Mouse (Mus musculus) heart, adult 2 months (tissue): ENCODE measurements around the gene Tmem145. TPM values are rescaled to one million over a fixed set of nuclear protein-coding genes. Genes with fewer than 3 reads are reported as not detected.
A peak's percentile ranks its signal among the peaks of the same experiment; 100 is the strongest.

Source experiments
- DNase-seq, 2 experiments: peaks; one replicate each; pipeline ENCODE4 v3.0.0; 2021
- H3K27ac ChIP-seq: fragments of 200-600 bp; 2 replicates; pipeline ENCODE4 v1.8.1; 2022
- H3K27me3 ChIP-seq: fragments of 200-500 bp; 2 replicates; pipeline ENCODE4 v1.6.1; 2012; ENCODE audit warnings: mild to moderate bottlenecking, low read length, inconsistent platforms, mixed read lengths; ENCODE audit not compliant: control insufficient read depth, insufficient read depth
- H3K36me3 ChIP-seq: fragments of 200-500 bp; 2 replicates; pipeline ENCODE4 v1.6.1; 2012; ENCODE audit warnings: low read length, inconsistent platforms; ENCODE audit not compliant: control insufficient read depth, insufficient read depth
- H3K4me1 ChIP-seq: fragments of 200-500 bp; 2 replicates; pipeline ENCODE4 v1.6.1; 2011; ENCODE audit warnings: low read length; ENCODE audit not compliant: control insufficient read depth, insufficient read depth
- H3K4me3 ChIP-seq: fragments of 200-600 bp; 2 replicates; pipeline ENCODE4 v1.8.1; 2022
- H3K79me2 ChIP-seq: fragments of 200-500 bp; replicated peaks from 2 replicates; pipeline ENCODE4 v1.6.1; 2012; ENCODE audit warnings: mild to moderate bottlenecking, inconsistent platforms, low read length, moderate library complexity, mixed read lengths; ENCODE audit not compliant: control insufficient read depth, insufficient read depth
- H3K9ac ChIP-seq: fragments of 200-500 bp; 2 replicates; pipeline ENCODE4 v1.6.1; 2012; ENCODE audit warnings: low read depth, mild to moderate bottlenecking, control low read depth, inconsistent platforms, low read length, mixed read lengths
- CTCF ChIP-seq: fragments of 200-600 bp; IDR thresholded peaks from 2 replicates; pipeline ENCODE4 v1.8.1; 2022; ENCODE audit warnings: antibody characterized with exemption, mild to moderate bottlenecking, moderate library complexity
- EP300 ChIP-seq: fragments of 200-500 bp; IDR thresholded peaks from 2 replicates; pipeline ENCODE4 v1.6.1; 2011; ENCODE audit warnings: low read depth, low read length, control low read depth; ENCODE audit not compliant: insufficient read depth
- POLR2A ChIP-seq: fragments of 200-500 bp; IDR thresholded peaks from 2 replicates; pipeline ENCODE4 v1.6.1; 2011; ENCODE audit warnings: mild to moderate bottlenecking, low read depth, low read length, control low read depth; ENCODE audit not compliant: insufficient read depth
- WGBS: fragments of 180-500 bp; shearing (Covaris S2); methylation state at CpG from one replicate; pipeline ENCODE4 v1.1.7; 2018; 5-methylcytosine and 5-hydroxymethylcytosine counted together
- intact Hi-C: fragments of 180-260 bp; cut with DNase I; formaldehyde crosslinking; loops from one replicate; pipeline ENCODE4 v1.15.1; 2025
- polyA plus RNA-seq: library from polyadenylated mRNA; depleted of rRNA; stranded (reverse); fragments of >200 nt; gene quantifications from 2 replicates; pipeline ENCODE4 v1.2.3, GENCODE M21; 2012
- total RNA-seq, 2 experiments: library from RNA; stranded (reverse); gene quantifications; 2 replicates each; pipeline ENCODE4 v1.2.3; 2021

The Tmem145 gene
- total and polyA plus RNA-seq, 3 experiments: 0.06 TPM; not detected in 2

GRCm38 (mm10) chr7:25288721-25289120, 17.2 kb upstream of the Tmem145 start:
- H3K27me3 ChIP-seq: no peaks in the 10 kb centered on the region
- DNase-seq: no peak
- H3K9ac ChIP-seq: no peak overlapping the region
- 77% methylated on average over 3 of the region's 3 CpGs for WGBS
- intact Hi-C loops: no loop called here
- H3K4me1 ChIP-seq: peaks cover 2% of the 10 kb centered on the region
- no peaks in the 10 kb centered on the region for H3K36me3 ChIP-seq
- H3K27ac ChIP-seq: no peak overlapping the region
- no peak overlapping the region for H3K4me3 ChIP-seq
- no peak for TF ChIP-seq EP300
- no peak for TF ChIP-seq POLR2A
- no peak for TF ChIP-seq CTCF
- no peaks in the 10 kb centered on the region for H3K79me2 ChIP-seq

GRCm38 (mm10) chr7:25289925-25290324, 16.0 kb upstream of the Tmem145 start:
- 96% methylated on average over 3 of the region's 3 CpGs for WGBS
- no peak for DNase-seq
- Histone ChIP-seq H3K4me1 (no peaks in the 10 kb centered on the region), H3K79me2 (no peaks in the 10 kb centered on the region), H3K27ac (no peak overlapping the region), H3K36me3 (no peaks in the 10 kb centered on the region), H3K4me3 (no peak overlapping the region), H3K27me3 (no peaks in the 10 kb centered on the region), H3K9ac (no peak overlapping the region)
- intact Hi-C loops: no loop called here
- peak; percentile 18; the same call in 1 of the 2 replicates for TF ChIP-seq CTCF
- TF ChIP-seq EP300: no peak

DNA sequence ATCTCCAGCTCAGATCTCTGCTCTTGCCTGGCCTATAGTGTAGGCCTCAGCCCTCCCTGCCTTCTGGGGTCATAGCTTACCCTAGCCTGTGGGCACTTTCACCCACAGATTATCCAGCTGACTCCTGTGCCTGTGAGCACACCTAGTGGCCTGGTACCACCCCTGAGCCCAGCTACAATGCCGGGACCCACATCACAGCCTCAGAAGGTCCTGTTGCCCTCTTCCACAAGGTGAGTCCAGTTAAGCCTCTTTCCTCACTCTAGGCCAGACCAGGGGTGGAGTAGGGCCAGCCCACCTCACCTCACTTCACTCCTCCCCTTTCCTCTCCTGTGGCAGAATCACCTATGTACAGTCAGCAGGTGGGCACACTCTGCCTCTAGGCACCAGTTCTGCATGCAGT, 15.4 kb upstream of the Tmem145 start:
- Histone ChIP-seq H3K27me3 (no peaks in the 10 kb centered on the region), H3K27ac (no peak overlapping the region), H3K4me1 (no peaks in the 10 kb centered on the region), H3K9ac (no peak overlapping the region), H3K79me2 (no peaks in the 10 kb centered on the region), H3K36me3 (no peaks in the 10 kb centered on the region), H3K4me3 (no peak overlapping the region)
- 94% methylated on average over 1 of the region's 1 CpGs for WGBS
- TF ChIP-seq POLR2A (no peak), EP300 (no peak), CTCF (no peak)
- intact Hi-C loops: no loop called here
- no peak for DNase-seq

GRCm38 (mm10) chr7:25290911-25291310, 15.0 kb upstream of the Tmem145 start:
- no peaks in the 10 kb centered on the region for H3K4me1 ChIP-seq
- DNase-seq: peak in 1 of 2 experiments; percentile 63
- no peaks in the 10 kb centered on the region for H3K27me3 ChIP-seq
- intact Hi-C loops: no loop called here
- H3K9ac ChIP-seq: no peak overlapping the region
- WGBS: 69% methylated on average over 2 of the region's 2 CpGs
- H3K27ac ChIP-seq: no peak overlapping the region
- H3K79me2 ChIP-seq: no peaks in the 10 kb centered on the region
- no peaks in the 10 kb centered on the region for H3K36me3 ChIP-seq
- no peak for TF ChIP-seq POLR2A
- no peak overlapping the region for H3K4me3 ChIP-seq

DNA sequence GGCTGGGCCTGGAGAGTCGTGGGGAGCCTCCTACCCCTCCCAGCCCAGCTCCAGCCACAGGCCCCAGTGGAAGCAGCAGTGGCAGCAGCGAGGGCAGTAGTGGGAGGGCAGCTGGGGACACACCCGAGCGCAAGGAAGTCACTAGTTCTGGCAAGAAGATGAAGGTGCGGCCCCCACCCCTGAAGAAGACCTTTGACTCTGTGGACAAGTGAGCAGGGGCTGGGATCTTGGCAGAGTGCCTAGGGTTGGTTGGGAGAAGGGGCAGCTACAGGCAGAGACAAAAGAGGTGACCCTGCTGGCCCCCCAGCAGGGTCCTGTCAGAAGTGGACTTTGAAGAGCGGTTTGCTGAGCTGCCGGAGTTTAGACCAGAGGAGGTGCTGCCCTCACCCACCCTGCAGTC, 13.8 kb upstream of the Tmem145 start:
- Histone ChIP-seq H3K4me3 (no peak overlapping the region), H3K9ac (no peak overlapping the region), H3K4me1 (no peaks in the 10 kb centered on the region), H3K36me3 (no peaks in the 10 kb centered on the region), H3K79me2 (no peaks in the 10 kb centered on the region), H3K27ac (no peak overlapping the region), H3K27me3 (no peaks in the 10 kb centered on the region)
- no peak for TF ChIP-seq EP300
- WGBS: 62% methylated on average over 7 of the region's 7 CpGs
- intact Hi-C loops: no loop called here
- DNase-seq: peak; percentile 4 to 21

GRCm38 (mm10) chr7:25293191-25293739, 12.6 kb upstream of the Tmem145 start:
- no peaks in the 10 kb centered on the region for H3K27me3 ChIP-seq
- no peak overlapping the region for H3K9ac ChIP-seq
- peak in 1 of 2 experiments; percentile 14 for DNase-seq
- no peak overlapping the region for H3K27ac ChIP-seq
- H3K4me1 ChIP-seq: no peaks in the 10 kb centered on the region
- 81% methylated on average over 10 of the region's 10 CpGs for WGBS
- H3K36me3 ChIP-seq: no peaks in the 10 kb centered on the region
- H3K4me3 ChIP-seq: no peak overlapping the region
- intact Hi-C loops: no loop called here
- no peaks in the 10 kb centered on the region for H3K79me2 ChIP-seq
- TF ChIP-seq POLR2A (no peak), CTCF (no peak), EP300 (no peak)
